Mouse (Mus musculus) leukemia stem cell, adult 10-12 weeks (primary cell): ENCODE measurements around the gene Cyb561d1. TPM values are rescaled to one million over a fixed set of nuclear protein-coding genes. Genes with fewer than 3 reads are reported as not detected.

ENCODE experiments used
- polyA plus RNA-seq: library from polyadenylated mRNA; stranded (reverse); fragments of >175 nt; gene quantifications from 2 replicates; pipeline ENCODE4 v1.2.3, GENCODE M21; 2012; ENCODE audit warnings: low replicate concordance

Cyb561d1 gene
- 2.9 and 8.8 TPM in 2 replicates for polyA plus RNA-seq

DNA sequence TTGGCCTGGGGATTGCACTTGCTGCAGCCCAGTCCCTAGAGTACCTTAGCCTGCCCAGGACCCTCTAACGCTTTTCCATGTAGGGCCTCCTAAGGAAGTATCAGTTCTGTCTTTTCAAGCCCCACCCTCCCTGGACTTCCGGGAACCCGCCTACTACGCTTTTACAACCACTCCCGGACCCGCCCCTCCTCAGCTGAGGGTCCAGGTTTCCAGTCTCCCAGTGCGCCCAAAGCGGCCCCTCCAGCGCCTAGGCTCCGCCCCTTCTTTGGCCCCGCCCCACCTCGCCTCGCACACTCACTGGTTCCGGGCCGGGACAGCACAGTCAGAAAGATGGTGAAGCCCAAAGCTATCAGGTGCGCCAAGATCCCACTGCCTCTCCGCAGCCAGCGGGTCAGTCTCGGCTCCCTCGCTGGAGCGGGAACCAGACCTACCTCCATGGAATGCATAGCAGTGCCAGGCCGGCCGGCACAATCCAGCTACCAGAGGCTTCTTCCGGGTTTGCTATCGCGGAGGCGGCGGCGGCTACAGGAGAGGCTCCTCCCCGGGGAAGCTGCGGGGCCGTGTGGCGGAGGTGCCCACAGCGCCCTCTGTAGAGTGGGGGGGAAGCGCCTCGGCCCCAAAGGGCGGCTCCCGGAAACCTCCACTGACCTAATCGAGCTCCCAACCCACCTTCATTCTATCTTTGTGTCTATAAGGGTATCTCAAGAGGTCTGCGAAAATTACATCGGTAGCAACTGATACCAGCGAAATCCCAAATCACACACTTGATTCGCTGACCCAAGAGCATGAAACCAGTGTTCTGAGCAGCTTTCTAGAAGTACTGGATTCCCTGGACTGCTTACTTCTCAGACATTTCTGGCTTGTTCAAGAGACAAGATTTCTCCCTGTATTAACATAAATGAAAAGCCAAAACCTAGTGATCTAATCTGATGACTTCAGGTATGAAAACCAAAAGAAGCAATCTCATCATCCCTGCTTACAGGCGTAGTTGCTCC, at the start of gene Cyb561d1:
Gene Cyb561d1 (minus strand): TSS at position 884 of the 995 bp plus-strand sequence.

DNA sequence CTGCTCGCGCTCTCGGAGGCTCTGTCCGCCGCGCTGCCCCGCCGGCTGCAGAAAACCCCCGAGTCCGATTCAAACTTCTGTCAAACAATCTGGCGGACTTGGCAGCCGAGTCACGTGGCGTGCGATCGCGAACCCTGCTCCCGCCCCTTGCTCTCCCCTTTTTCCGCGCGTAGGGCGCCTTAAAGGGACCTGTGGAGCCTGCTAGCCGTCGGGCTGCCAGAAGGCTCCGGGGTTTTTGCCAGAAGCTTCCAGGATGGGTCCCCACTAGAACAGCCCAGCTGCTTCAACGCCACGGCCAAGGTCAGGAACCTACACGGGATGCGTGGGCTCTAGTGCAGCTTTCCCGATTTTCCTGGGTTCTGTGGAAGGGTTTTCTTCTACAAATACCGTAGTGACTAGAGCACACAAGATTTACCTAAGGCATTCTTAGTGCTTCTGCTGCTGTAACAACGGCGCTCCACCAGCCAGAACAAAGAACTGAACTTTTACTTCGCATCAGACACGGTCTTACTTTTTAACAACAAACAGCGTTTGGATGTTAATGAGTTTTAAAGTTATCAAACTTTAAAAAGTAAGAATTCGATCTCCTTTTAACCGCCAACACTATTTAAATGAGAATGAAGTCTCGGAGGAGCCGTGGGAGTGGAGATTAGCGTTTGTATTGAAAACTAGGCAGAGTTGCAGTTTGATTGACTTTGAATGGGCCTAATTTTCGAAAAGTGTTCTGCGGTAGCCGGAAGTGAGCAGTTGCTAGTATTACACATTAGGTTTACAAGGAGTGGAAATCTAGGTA, 25.7 kb upstream of the Cyb561d1 start, which contains the start of gene Sypl2:
Gene Sypl2 (minus strand): TSS at position 91 of the 793 bp plus-strand sequence.

DNA sequence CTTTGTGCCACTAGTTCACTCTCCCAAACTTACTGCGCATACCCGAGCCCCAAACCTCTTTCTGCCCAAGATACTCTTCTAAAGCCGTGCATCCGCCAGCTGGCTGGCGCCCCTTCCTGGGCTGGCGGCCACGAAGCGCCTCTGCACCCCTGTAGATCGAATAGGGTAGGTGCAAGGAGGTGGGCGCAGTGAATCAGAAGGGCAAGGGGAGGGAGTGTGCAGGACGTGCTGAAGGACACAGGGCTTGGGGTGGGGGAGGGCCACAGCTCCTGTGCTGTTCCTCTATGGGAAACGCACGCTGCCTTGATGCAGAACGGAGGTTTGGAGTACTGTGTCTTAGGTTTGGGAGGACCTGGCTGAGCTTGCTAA, 9.7 kb upstream of the Cyb561d1 start, which contains the start of gene Atxn7l2:
Gene Atxn7l2 (minus strand): TSS at position 164 of the 369 bp plus-strand sequence.

DNA sequence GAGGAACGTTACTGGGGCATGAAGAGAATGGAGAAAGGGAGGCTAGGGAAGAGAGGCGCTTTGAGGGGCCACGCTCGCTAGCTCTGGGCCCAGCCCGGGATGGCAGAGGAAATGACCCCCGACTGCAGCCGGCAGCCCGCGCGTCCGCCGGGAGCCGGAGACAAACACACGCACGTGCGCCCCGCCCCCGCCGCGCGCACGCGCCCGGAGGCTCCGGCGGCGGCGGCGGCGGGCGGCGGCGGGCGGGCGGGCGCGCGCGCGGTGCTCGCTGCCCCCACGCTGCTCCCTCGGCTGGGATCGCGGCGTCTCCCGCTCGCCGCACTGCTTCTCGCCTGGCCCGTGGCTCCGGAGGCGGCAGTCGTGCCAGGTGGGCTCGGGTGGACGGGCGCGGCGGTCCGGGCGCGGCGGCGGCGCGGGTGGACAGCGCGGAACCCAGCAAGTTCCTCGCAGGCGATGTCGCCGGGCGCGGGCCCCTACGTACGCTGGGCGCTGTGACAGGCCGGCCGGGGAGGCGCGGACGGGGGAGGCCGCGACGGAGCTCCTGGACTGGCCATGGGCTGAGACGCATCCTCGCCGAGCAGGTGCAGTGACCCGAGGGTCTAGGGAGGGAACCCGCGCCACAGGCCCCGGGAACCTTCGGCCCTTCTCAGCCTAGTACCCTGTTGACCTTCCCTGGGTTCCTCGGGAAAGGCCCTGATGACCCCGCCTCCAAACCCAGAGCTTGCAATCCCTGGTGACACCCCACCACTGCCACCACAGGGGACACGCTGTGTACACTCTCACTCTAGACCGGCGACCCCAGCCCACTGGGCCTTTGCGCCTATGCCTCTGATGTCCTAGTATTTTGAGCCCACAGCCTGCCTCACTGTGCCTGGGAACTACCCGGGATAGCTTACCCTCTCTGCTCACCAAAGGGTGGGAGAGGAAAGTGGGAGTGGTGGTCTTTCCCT, 14.6 kb downstream of the Cyb561d1 start, which contains the start of gene Amigo1:
Gene Amigo1 (plus strand): TSS at position 238 of the 950 bp plus-strand sequence.

GRCm38 (mm10) chr3:108154656-108155055, 46.4 kb downstream of the Cyb561d1 start, which contains the start of gene Gpr61:
Gpr61 (minus strand) TSS chr3:108154882.

Other genes starting within 250 kb of the Cyb561d1 start
- gene Gstm3, start 231.9 kb downstream of the Cyb561d1 start, polyA plus RNA-seq = not detected in 2 replicates
- gene Gstm2, start 214.8 kb downstream of the Cyb561d1 start, polyA plus RNA-seq = 0.40 TPM in 1 of 2 replicates, not detected in the other
- gene Gstm1, start 183.2 kb downstream of the Cyb561d1 start, polyA plus RNA-seq = 27.7 and 72.8 TPM in 2 replicates
- gene Gstm4, start 156.3 kb downstream of the Cyb561d1 start, polyA plus RNA-seq = 0.34 and 0.51 TPM in 2 replicates
- 64.7 and 77.9 TPM in 2 replicates for gene Ampd2, start 114.6 kb downstream of the Cyb561d1 start, polyA plus RNA-seq
- 0.16 TPM in 1 of 2 replicates, not detected in the other for gene Gnat2, start 108.4 kb downstream of the Cyb561d1 start, polyA plus RNA-seq
- gene Gnai3, start 55.1 kb downstream of the Cyb561d1 start, polyA plus RNA-seq = 5.1 and 5.2 TPM in 2 replicates
- not detected in 2 replicates for gene Gpr61, start 46.3 kb downstream of the Cyb561d1 start, polyA plus RNA-seq
- gene Amigo1, start 14.9 kb downstream of the Cyb561d1 start, polyA plus RNA-seq = 1.5 and 3.8 TPM in 2 replicates
- gene Atxn7l2, start 9.7 kb upstream of the Cyb561d1 start, polyA plus RNA-seq = 9.1 and 20.2 TPM in 2 replicates
- gene Sypl2, start 25.4 kb upstream of the Cyb561d1 start, polyA plus RNA-seq = not detected in 2 replicates
- 2.5 and 4.8 TPM in 2 replicates for gene Psma5, start 55.7 kb upstream of the Cyb561d1 start, polyA plus RNA-seq
- gene Sort1, start 82.9 kb upstream of the Cyb561d1 start, polyA plus RNA-seq = 1.9 and 4.9 TPM in 2 replicates
- not detected in 2 replicates for gene Mybphl, start 163.7 kb upstream of the Cyb561d1 start, polyA plus RNA-seq
- 64.2 and 72.0 TPM in 2 replicates for gene Psrc1, start 182.6 kb upstream of the Cyb561d1 start, polyA plus RNA-seq
- gene Celsr2, start 214.3 kb upstream of the Cyb561d1 start, polyA plus RNA-seq = 0.77 and 1.9 TPM in 2 replicates
- gene Sars, start 244.0 kb upstream of the Cyb561d1 start, polyA plus RNA-seq = 36.0 and 114 TPM in 2 replicates